ENCODE assay signal across 10 mouse cellular contexts in the genomic region with DNA sequence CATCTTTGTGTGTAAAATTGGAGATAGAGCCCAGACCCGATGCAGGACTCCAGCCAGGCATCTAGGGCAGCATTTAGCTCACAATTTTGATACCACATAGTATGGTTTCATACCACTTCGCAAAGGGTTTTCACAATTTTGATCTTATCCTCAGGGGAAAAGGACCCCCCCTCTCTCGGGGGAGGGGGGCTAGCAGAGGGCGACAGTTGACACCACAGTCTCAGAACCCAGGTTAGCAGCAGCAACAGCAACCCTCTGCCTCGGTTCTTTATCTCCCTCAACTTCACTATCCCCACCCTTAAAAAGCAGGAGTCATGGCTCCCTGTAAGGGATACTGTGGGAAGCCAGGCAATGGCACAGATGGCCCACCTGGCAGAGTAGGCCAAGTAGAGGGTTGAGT. TPM values are rescaled to one million over a fixed set of nuclear protein-coding genes. Genes with fewer than 3 reads are reported as not detected.
A peak's percentile ranks its signal among the peaks of the same experiment; 100 is the strongest.
DNase-seq lines count a peak whose midpoint lies in the region; ATAC-seq and TF ChIP-seq lines count a peak whose summit lies in the region.
"Had no signal": no experiment of that assay in that cellular context is flagged by ENCODE, and none has a peak within 500 bp of the region (broad histone marks: within the 10 kb centered on the region; RNA-seq: fewer than 3 reads in every experiment).

No protein-coding gene starts in this region.

- H3K4me3 ChIP-seq in heart, embryonic 15.5 days, result peak overlapping the region; percentile 12
- H3K4me3 ChIP-seq in lung, postnatal 0 days (ENCODE audit: low read depth, low read length), result no peak overlapping the region
- H3K4me3 ChIP-seq in intestine, embryonic 16.5 days (ENCODE audit: low read length), result no peak overlapping the region
- H3K4me3 ChIP-seq in myocyte, result no peak overlapping the region

- H3K27ac ChIP-seq in heart, embryonic 15.5 days, result peak overlapping the region; percentile 52
- peak overlapping the region; percentile 62 for H3K27ac ChIP-seq in lung, postnatal 0 days (ENCODE audit: low read length)
- peak overlapping the region; percentile 11; the same call in 1 of the 2 replicates for H3K27ac ChIP-seq in intestine, embryonic 16.5 days (ENCODE audit: low read length)

- 68% methylated on average over 5 of the region's 5 CpGs for WGBS in heart, embryonic 15.5 days
- WGBS in lung, postnatal 0 days, result 56% methylated on average over 5 of the region's 5 CpGs
- 71% methylated on average over 5 of the region's 5 CpGs for WGBS in intestine, embryonic 16.5 days

- H3K36me3 ChIP-seq in heart, embryonic 15.5 days, result peaks cover 84% of the 10 kb centered on the region
- H3K36me3 ChIP-seq in lung, postnatal 0 days (ENCODE audit: insufficient read depth, low read length), result peaks cover 11% of the 10 kb centered on the region; the same call in 1 of the 2 replicates
- peaks cover 9% of the 10 kb centered on the region; the same call in 1 of the 2 replicates for H3K36me3 ChIP-seq in intestine, embryonic 16.5 days (ENCODE audit: control insufficient read depth, insufficient read depth, low read length)
- peaks cover 37% of the 10 kb centered on the region for H3K36me3 ChIP-seq in myocyte (ENCODE audit: control insufficient read depth, insufficient read depth)

- TF ChIP-seq POLR2A in myocyte (IDR thresholded peaks at IDR 0.05; ENCODE audit: insufficient read length, low read depth), result no peak

- no peaks in the 10 kb centered on the region for H3K27me3 ChIP-seq in heart, embryonic 15.5 days
- H3K27me3 ChIP-seq in lung, postnatal 0 days (replicated peaks; ENCODE audit: insufficient read depth, low read length), result no peaks in the 10 kb centered on the region
- no peaks in the 10 kb centered on the region for H3K27me3 ChIP-seq in intestine, embryonic 16.5 days (replicated peaks; ENCODE audit: control insufficient read depth, insufficient read depth, low read length)
- H3K27me3 ChIP-seq in myocyte (ENCODE audit: control insufficient read depth, insufficient read depth, insufficient read length), result no peaks in the 10 kb centered on the region

- no peak overlapping the region for H3ac ChIP-seq in myocyte (ENCODE audit: control insufficient read depth, insufficient read length)

- no peak for ATAC-seq in heart, embryonic 15.5 days (replicated peaks; ENCODE audit: insufficient number of reproducible peaks, insufficient read depth, low FRiP score, low read depth)
- ATAC-seq in lung, postnatal 0 days, result no peak
- peak; percentile 29 for ATAC-seq in intestine, embryonic 16.5 days

- peaks cover 35% of the 10 kb centered on the region for H3K4me1 ChIP-seq in heart, embryonic 15.5 days (replicated peaks)
- peaks cover 8% of the 10 kb centered on the region for H3K4me1 ChIP-seq in lung, postnatal 0 days (ENCODE audit: insufficient read depth, low read depth, low read length)
- peaks cover 14% of the 10 kb centered on the region for H3K4me1 ChIP-seq in intestine, embryonic 16.5 days (ENCODE audit: control insufficient read depth, insufficient read depth, low read length)

- peaks cover 27% of the 10 kb centered on the region for H3K79me2 ChIP-seq in myocyte (ENCODE audit: control insufficient read depth, insufficient read depth)

- no peak for TF ChIP-seq CTCF in lung, postnatal 0 days (IDR thresholded peaks at IDR 0.05)

- intact Hi-C loops in heart, postnatal 36 days (cut with DNase I), result no loop called here

- DNase-seq in heart, postnatal 36 days, result no peak
- no peak for DNase-seq in lung, postnatal 0 days (ENCODE audit: low spot score)
- DNase-seq in lung, postnatal 4 days, result no peak
- DNase-seq in frontal cortex, postnatal 14 days (ENCODE audit: low spot score in 2 of 2), result no peak
- DNase-seq in testis, postnatal 14 days (ENCODE audit: low spot score), result no peak
- DNase-seq: cerebellum, adult 9-11 months had no signal

- H3K9me3 ChIP-seq in heart, embryonic 15.5 days (replicated peaks), result no peaks in the 10 kb centered on the region
- H3K9me3 ChIP-seq in lung, postnatal 0 days (ENCODE audit: low read length), result no peaks in the 10 kb centered on the region
- no peaks in the 10 kb centered on the region for H3K9me3 ChIP-seq in intestine, embryonic 16.5 days (ENCODE audit: control insufficient read depth, low read length)

- no peak for TF ChIP-seq EP300 in lung, postnatal 0 days (IDR thresholded peaks at IDR 0.05)

- H3K9ac ChIP-seq in heart, embryonic 15.5 days, result 0 out of 2 replicates have a peak overlapping the region, but pooled peaks have one; percentile 1
- no peak overlapping the region for H3K9ac ChIP-seq in lung, postnatal 0 days (replicated peaks; ENCODE audit: low read depth)
- H3K9ac ChIP-seq in intestine, embryonic 16.5 days (ENCODE audit: low read depth, low read length), result peak overlapping the region; percentile 41; the same call in 1 of the 2 replicates

- peak overlapping the region; percentile 39 for H3K4me2 ChIP-seq in heart, embryonic 15.5 days
- no peak overlapping the region for H3K4me2 ChIP-seq in lung, postnatal 0 days (replicated peaks; ENCODE audit: low read depth, low read length)
- H3K4me2 ChIP-seq in intestine, embryonic 16.5 days (ENCODE audit: low read depth, low read length), result 0 out of 2 replicates have a peak overlapping the region, but pooled peaks have one; percentile 20
- H3K4me2 ChIP-seq in myocyte (ENCODE audit: low read depth), result peak overlapping the region; percentile 55

TF ChIP-seq in myocyte, 11 proteins besides CTCF, POLR2A, EP300 and RAD21:
- TF ChIP-seq MYOG (IDR thresholded peaks at IDR 0.05; ENCODE audit: control insufficient read depth in 1 of 3, insufficient read depth in 1 of 3, insufficient read length in 2 of 3, low read depth in 2 of 3) (no peak), SRF (IDR thresholded peaks at IDR 0.05; ENCODE audit: control insufficient read depth, insufficient read length, low read depth) (no peak), TCF3 (IDR thresholded peaks at IDR 0.05; ENCODE audit: insufficient read length, low read depth) (no peak), MAX (IDR thresholded peaks at IDR 0.05; ENCODE audit: low read depth) (no peak), CEBPB (IDR thresholded peaks at IDR 0.05; ENCODE audit: insufficient read depth, poor library complexity, severe bottlenecking) (no peak), POLR2AphosphoS2 (IDR thresholded peaks at IDR 0.05; ENCODE audit: insufficient read length, low read depth) (no peak), MYOD1 (IDR thresholded peaks at IDR 0.05; ENCODE audit: control insufficient read depth in 1 of 3, insufficient read length in 2 of 3, low read depth in 2 of 3) (no peak), USF1 (IDR thresholded peaks at IDR 0.05; ENCODE audit: low read depth) (no peak), E2F4 (IDR thresholded peaks at IDR 0.05; ENCODE audit: insufficient read depth) (no peak), REST (IDR thresholded peaks at IDR 0.05; ENCODE audit: insufficient read depth, insufficient read length) (no peak), TCF12 (IDR thresholded peaks at IDR 0.05; ENCODE audit: insufficient read depth, poor library complexity, severe bottlenecking) (no peak)

RNA-seq across cellular contexts. Expression of gene Kcnk7, which starts 9.1 kb away (rescaled TPM):
- 0.40 TPM in 1 of 2 replicates, not detected in the other for polyA plus RNA-seq in heart, embryonic 15.5 days (2015; fragmentation: Nextera tagmentation; extraction: Ambion mirVana)
- total RNA-seq in heart, postnatal 36 days (2021), result not detected
- 0.87 and 1.3 TPM in 2 replicates for polyA plus RNA-seq in lung, postnatal 0 days (2015; fragmentation: Nextera tagmentation; extraction: Ambion mirVana)
- polyA plus RNA-seq in intestine, embryonic 16.5 days (2015; fragmentation: Nextera tagmentation; extraction: Ambion mirVana), result 0.13 and 0.34 TPM in 2 replicates
- polyA plus RNA-seq in myocyte (2012; fragmentation: generic; extraction: Trizol), result 0.12 TPM
- total RNA-seq: adrenal gland, postnatal 10 days had no signal

RNA-seq across cellular contexts. Expression of gene Ehbp1l1, which starts 12.9 kb away (rescaled TPM):
- 82.6 and 84.3 TPM in 2 replicates for polyA plus RNA-seq in heart, embryonic 15.5 days (2015; fragmentation: Nextera tagmentation; extraction: Ambion mirVana)
- total RNA-seq in heart, postnatal 36 days (2021), result 100 to 1,000 TPM; 135 to 136 TPM
- 19.3 and 21.6 TPM in 2 replicates for polyA plus RNA-seq in lung, postnatal 0 days (2015; fragmentation: Nextera tagmentation; extraction: Ambion mirVana)
- 48.6 and 49.7 TPM in 2 replicates for polyA plus RNA-seq in intestine, embryonic 16.5 days (2015; fragmentation: Nextera tagmentation; extraction: Ambion mirVana)
- polyA plus RNA-seq in myocyte (2012; fragmentation: generic; extraction: Trizol), result 97.4 TPM

RNA-seq across cellular contexts. Expression of gene Fam89b, which starts 16.2 kb away (rescaled TPM):
- 68.1 and 82.4 TPM in 2 replicates for polyA plus RNA-seq in heart, embryonic 15.5 days (2015; fragmentation: Nextera tagmentation; extraction: Ambion mirVana)
- total RNA-seq in heart, postnatal 36 days (2021), result 10 to 100 TPM; 29.3 to 32.6 TPM
- polyA plus RNA-seq in lung, postnatal 0 days (2015; fragmentation: Nextera tagmentation; extraction: Ambion mirVana), result 120 and 126 TPM in 2 replicates
- 56.6 and 57.8 TPM in 2 replicates for polyA plus RNA-seq in intestine, embryonic 16.5 days (2015; fragmentation: Nextera tagmentation; extraction: Ambion mirVana)
- polyA plus RNA-seq in myocyte (2012; fragmentation: generic; extraction: Trizol), result 77.4 TPM

RNA-seq across cellular contexts. Expression of gene Pcnx3, which starts 24.5 kb away (rescaled TPM):
- 8.9 and 14.2 TPM in 2 replicates for polyA plus RNA-seq in heart, embryonic 15.5 days (2015; fragmentation: Nextera tagmentation; extraction: Ambion mirVana)
- total RNA-seq in heart, postnatal 36 days (2021), result 10 to 100 TPM; 15.7 to 16.8 TPM
- polyA plus RNA-seq in lung, postnatal 0 days (2015; fragmentation: Nextera tagmentation; extraction: Ambion mirVana), result 11.3 and 12.9 TPM in 2 replicates
- polyA plus RNA-seq in intestine, embryonic 16.5 days (2015; fragmentation: Nextera tagmentation; extraction: Ambion mirVana), result 15.1 and 16.8 TPM in 2 replicates
- 34.9 TPM for polyA plus RNA-seq in myocyte (2012; fragmentation: generic; extraction: Trizol)

RNA-seq across cellular contexts. Expression of gene Map3k11, which starts 24.7 kb away (rescaled TPM):
- 23.7 and 29.6 TPM in 2 replicates for polyA plus RNA-seq in heart, embryonic 15.5 days (2015; fragmentation: Nextera tagmentation; extraction: Ambion mirVana)
- 10 to 100 TPM; 26.0 to 29.5 TPM for total RNA-seq in heart, postnatal 36 days (2021)
- polyA plus RNA-seq in lung, postnatal 0 days (2015; fragmentation: Nextera tagmentation; extraction: Ambion mirVana), result 36.8 and 36.9 TPM in 2 replicates
- polyA plus RNA-seq in intestine, embryonic 16.5 days (2015; fragmentation: Nextera tagmentation; extraction: Ambion mirVana), result 28.7 and 33.7 TPM in 2 replicates
- polyA plus RNA-seq in myocyte (2012; fragmentation: generic; extraction: Trizol), result 19.0 TPM

Comparison
In these comparisons a context has a peak if more than half of its experiments do, and no peak if none do; other contexts are left out.
1. H3K27ac ChIP-seq: peak in every context shown above with its lines; median percentile 62 in lung, postnatal 0 days; 52 in heart, embryonic 15.5 days; 11 in intestine, embryonic 16.5 days.